Mouse (Mus musculus) cortical plate, adult 2 months (tissue): Measurements from ENCODE around the gene Gamt. TPM values are rescaled to one million over a fixed set of nuclear protein-coding genes. Genes with fewer than 3 reads are reported as not detected.

Experiments used
- H3K27ac ChIP-seq: fragments of 200-500 bp; 2 replicates; pipeline ENCODE4 v1.5.1; 2012; ENCODE audit warnings: low read length, control low read depth, inconsistent platforms; ENCODE audit not compliant: insufficient read depth
- H3K4me1 ChIP-seq: fragments of 200-500 bp; 2 replicates; pipeline ENCODE4 v1.6.1; 2011; ENCODE audit warnings: low read length; ENCODE audit not compliant: control insufficient read depth, insufficient read depth
- H3K4me3 ChIP-seq: fragments of 200-500 bp; 2 replicates; pipeline ENCODE4 v1.5.1; 2011; ENCODE audit warnings: mild to moderate bottlenecking, low read length, control low read depth; ENCODE audit not compliant: insufficient read depth
- CTCF ChIP-seq: fragments of 200-500 bp; IDR thresholded peaks from 2 replicates; pipeline ENCODE4 v1.5.1; 2011; ENCODE audit warnings: mild to moderate bottlenecking, control low read depth, low read length; ENCODE audit not compliant: insufficient read depth; ENCODE audit errors: extremely low read depth
- POLR2A ChIP-seq: fragments of 200-500 bp; IDR thresholded peaks from 2 replicates; pipeline ENCODE4 v1.6.1; 2011; ENCODE audit warnings: mild to moderate bottlenecking, low read length, control low read depth; ENCODE audit not compliant: insufficient read depth; ENCODE audit errors: extremely low read depth
- polyA plus RNA-seq: library from polyadenylated mRNA; depleted of rRNA; stranded (reverse); fragments of >200 nt; gene quantifications from 2 replicates; pipeline ENCODE4 v1.2.3, GENCODE M21; 2012; rRNA removed

The Gamt gene
- polyA plus RNA-seq: 43.9 and 59.6 TPM in 2 replicates

DNA sequence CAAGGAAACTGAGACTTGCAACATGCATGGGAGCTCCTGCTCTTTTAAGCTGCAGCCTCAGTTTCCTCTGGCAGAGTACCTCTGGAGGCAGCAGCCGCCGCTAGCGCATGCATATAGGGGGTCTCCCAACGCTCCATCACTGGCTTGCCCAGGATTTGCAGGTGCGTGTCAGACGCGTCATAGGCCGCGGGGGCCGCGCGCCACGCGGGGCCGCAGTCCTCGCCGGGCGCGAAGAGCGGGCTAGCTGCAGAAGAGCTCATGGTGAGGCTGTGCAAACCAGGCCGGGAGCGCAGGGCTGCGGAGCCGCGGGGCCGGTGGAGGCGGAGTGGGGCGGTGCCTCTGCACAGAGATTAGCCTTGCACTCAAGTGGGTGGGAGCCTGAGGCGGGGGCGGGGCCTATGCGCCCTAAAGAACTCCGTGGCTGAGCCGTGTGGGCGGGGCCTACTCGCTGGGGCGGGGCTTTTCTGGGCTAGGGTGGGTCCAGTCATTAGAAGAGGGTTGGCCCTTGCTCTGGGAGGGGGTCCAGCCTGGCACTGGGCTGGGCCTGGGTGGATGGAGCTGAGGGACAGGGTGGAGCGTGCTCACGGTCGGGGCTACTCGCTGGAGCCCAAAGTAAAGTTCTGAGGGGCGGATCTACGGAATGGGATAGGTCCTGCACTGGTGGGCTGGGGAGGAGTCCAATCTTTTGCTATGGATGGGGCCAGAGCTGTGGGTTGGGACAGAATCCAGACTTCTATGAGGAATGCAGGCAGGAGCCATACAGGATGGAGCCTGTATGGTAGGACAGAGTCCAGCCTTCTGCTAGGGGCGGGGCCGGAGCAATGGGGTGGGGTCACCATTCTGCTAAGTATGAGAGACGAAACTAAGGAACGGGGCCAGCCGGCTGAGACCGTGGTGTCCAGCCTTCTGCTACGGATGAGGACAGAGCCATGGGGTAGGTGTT is at the start of gene Gamt, which contains the start of gene Dazap1:
Gene Gamt (minus strand): TSS at position 371 of the 943 bp plus-strand sequence.
Gene Dazap1 (plus strand): TSS at position 845 of the 943 bp plus-strand sequence.
- TF ChIP-seq POLR2A (peak; percentile 55; the same call in 1 of the 2 replicates), CTCF (no peak)
- Histone ChIP-seq H3K27ac (peak within 1 kb of the TSS; percentile 85), H3K4me1 (no peaks in the 10 kb centered on the region; the same call in 1 of the 2 replicates), H3K4me3 (peak within 1 kb of the TSS; percentile 48)

DNA sequence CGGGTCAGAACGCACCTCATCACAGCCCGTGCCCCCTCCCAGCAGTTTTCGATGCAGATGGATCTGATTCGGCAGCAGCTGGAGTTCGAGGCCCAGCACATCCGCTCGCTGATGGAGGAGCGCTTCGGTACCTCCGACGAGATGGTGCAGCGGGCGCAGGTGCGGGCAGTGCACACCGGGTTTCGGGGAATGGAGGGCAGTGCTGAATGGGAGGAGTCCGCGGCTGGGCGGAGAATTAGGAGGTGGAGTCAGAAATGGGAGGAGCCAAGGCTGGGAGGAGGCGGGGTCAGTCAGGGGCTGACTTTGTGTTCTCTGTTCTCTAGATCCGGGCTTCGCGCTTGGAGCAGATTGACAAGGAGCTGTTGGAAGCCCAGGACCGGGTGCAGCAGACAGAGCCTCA is 44.0 kb upstream of the Gamt start:
- Histone ChIP-seq H3K27ac (no peak overlapping the region), H3K4me1 (peaks cover 8% of the 10 kb centered on the region), H3K4me3 (no peak overlapping the region)
- TF ChIP-seq POLR2A: no peak
- no peak for TF ChIP-seq CTCF

DNA sequence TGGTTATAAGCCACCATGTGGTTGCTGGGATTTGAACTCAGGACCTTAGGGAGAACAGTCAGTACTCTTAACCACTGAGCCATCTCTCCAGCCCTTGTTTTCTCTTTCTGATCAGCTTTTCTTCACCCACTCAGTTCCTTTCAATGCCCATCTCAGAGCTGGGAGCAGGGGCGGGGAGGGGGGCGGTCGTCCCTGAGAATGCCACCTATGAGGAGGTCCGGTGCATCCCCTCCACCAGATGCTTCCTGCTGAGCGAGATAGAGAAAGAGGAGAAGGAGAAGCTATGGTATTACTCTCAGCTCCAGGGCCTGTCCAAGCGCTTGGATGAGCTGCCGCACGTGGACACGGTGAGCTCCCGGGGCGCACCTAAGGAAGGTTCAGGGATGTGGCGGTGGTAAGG is 43.6 kb upstream of the Gamt start:
- Histone ChIP-seq H3K27ac (no peak overlapping the region), H3K4me3 (no peak overlapping the region), H3K4me1 (peaks cover 8% of the 10 kb centered on the region)
- TF ChIP-seq POLR2A: no peak
- no peak for TF ChIP-seq CTCF

DNA sequence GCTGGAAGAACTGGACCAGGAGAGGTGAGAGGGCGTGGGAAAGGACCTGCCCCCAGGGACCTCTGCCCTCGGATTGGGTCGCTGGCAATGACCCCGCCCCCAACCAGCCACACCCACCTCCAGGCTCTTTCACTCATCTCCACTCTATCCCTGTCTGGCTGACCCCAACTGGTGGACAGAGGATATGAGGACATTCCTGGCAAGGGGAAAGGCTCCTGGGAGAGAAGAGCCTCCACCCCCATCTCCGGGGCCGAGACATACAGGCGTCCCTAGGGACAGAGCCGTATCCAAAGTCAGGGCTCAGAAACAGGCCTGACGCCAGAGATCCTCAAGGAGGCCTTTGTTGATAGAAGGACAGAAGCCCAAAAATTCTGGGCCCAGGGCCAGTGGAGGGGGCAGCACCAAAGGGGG is 41.7 kb upstream of the Gamt start:
- Histone ChIP-seq H3K4me1 (peaks cover 11% of the 10 kb centered on the region), H3K27ac (peak overlapping the region; percentile 78; the same call in 1 of the 2 replicates), H3K4me3 (no peak overlapping the region)
- TF ChIP-seq CTCF (no peak), POLR2A (no peak)

DNA sequence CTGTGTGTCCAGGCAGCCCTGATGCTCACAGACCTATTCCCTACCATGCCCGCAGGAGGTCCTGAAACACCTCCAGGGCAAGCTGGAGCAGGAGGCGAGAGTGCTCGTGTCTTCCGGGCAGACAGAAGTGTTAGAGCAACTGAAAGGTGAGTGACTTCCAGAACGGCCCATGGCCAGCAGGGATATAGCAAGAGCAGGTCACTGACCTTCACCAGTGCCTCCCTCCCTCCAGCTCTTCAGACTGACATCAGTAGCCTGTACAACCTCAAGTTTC is 41.2 kb upstream of the Gamt start:
- H3K4me1 ChIP-seq: peaks cover 13% of the 10 kb centered on the region
- peak overlapping the region; percentile 78; the same call in 1 of the 2 replicates for H3K27ac ChIP-seq
- no peak for TF ChIP-seq POLR2A
- no peak for TF ChIP-seq CTCF
- 0 out of 2 replicates have a peak overlapping the region, but pooled peaks have one; percentile 7 for H3K4me3 ChIP-seq

DNA sequence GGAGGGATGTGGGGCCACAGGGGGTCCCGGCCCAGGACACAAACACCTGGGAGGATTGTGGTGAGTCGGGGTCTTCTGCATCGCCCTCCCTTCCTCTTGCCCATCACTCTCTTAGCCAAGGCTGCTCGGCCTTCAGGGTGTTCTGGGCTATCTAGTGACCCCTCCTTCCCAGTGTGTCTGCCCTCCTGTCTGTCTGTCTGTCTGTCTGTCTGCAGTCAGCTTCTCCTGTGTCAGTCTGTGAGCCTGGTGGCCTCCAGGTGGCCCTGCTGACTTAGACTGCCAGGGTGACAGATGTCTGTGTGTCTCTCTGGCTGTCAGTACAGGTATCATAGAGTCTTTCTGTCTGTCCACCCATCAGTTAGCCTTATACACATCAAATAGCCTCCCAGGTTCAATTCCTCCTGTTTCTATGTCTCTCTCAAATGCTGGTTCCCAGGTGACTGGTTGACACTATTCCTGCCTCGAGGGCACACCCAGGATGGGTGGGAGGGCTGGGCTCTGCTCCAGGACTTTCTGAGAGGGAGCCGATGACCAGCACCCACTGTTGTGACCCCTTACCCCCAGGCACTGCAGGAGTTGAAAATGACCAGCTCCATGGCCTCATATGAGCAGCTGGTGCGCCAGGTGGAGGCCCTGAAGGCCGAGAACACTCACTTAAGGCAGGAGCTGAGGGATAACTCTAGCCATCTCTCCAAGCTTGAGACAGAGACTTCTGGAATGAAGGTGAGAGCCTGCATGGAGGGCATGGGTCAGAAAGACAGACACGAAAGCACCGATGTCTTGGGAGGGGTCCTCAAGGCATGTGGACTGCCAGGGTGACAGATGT is 40.7 kb upstream of the Gamt start:
- H3K27ac ChIP-seq: peak overlapping the region; percentile 78; the same call in 1 of the 2 replicates
- peak overlapping the region; percentile 95 for H3K4me3 ChIP-seq
- peaks cover 15% of the 10 kb centered on the region for H3K4me1 ChIP-seq
- no peak for TF ChIP-seq CTCF
- TF ChIP-seq POLR2A: no peak

DNA sequence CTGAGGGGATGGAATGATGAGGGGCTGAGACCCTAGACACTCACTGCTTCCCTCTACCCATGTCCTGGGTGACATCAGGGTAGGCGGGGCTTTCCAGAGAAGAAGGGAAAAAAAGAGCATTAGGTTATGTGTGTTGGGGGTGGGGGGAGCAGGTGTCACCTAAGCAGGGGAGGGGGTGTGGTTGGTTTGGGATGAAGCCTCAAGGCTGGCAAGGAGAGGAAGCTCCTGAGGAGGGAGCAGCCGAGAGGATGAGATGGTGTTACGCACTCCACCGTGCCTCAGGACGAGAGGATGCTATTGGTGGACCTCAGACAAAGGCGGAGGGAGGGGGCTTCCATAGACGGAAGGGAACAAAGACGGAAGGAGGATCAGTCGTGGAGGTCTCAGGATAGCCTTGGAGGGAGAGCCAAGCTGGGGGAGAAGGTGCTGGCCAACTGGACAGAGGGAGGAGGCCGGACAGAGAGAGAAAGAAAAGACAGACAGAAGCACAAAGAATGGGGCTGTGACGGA is 39.9 kb upstream of the Gamt start:
- TF ChIP-seq CTCF (no peak), POLR2A (peak; percentile 60; the same call in 1 of the 2 replicates)
- H3K4me3 ChIP-seq: peak overlapping the region; percentile 95
- peak overlapping the region; percentile 43; the same call in 1 of the 2 replicates for H3K27ac ChIP-seq
- H3K4me1 ChIP-seq: peaks cover 15% of the 10 kb centered on the region

DNA sequence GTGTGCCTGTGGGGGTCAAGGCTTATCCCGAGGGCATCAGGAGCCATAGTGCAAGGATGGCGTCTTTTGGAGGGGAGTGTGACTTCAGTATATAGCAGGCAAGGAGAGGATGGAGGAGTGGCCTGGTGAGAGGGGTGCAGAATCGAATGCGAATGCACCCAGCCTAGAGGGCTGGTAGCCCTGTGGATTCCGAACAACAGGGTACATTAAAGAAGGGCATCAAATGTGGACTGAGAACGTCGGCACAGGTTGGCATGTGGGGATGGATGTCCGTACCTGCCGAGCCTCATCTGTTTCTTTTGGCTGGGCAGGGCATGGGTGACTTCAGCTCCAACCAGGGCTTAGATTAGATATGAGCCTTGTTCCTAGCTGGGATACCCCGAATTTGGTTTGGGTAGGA is 39.0 kb upstream of the Gamt start:
- TF ChIP-seq POLR2A: no peak
- no peak for TF ChIP-seq CTCF
- no peak overlapping the region for H3K27ac ChIP-seq
- H3K4me3 ChIP-seq: peak overlapping the region; percentile 95
- peaks cover 15% of the 10 kb centered on the region for H3K4me1 ChIP-seq

DNA sequence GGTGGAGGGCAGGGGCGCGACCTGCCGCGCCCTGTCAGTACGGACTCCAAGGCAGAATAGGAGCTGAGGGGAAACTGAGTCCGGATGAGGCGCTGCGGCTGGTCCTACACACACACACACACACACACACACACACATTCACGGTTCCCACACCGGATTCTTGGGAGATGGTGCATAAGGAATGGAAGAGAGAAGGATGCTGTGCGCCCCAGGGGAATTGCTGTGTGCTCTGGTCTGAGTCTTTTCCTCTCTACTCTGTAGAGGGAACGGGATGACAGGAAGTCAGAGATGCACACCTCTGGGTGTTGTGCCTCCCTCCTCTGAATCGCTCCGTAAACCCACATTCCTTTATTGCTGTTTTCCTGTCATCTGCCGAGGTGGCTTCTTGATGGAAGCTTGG is 38.5 kb upstream of the Gamt start:
- H3K4me1 ChIP-seq: peaks cover 15% of the 10 kb centered on the region
- TF ChIP-seq POLR2A: no peak
- TF ChIP-seq CTCF: no peak

More for the DNA sequence above, 38.5 kb upstream of the Gamt start:
- Histone ChIP-seq H3K4me3 (peak overlapping the region; percentile 95), H3K27ac (peak overlapping the region; percentile 74)
